Mouse (Mus musculus): Measurements from ENCODE around the gene Osbpl7.

DNA sequence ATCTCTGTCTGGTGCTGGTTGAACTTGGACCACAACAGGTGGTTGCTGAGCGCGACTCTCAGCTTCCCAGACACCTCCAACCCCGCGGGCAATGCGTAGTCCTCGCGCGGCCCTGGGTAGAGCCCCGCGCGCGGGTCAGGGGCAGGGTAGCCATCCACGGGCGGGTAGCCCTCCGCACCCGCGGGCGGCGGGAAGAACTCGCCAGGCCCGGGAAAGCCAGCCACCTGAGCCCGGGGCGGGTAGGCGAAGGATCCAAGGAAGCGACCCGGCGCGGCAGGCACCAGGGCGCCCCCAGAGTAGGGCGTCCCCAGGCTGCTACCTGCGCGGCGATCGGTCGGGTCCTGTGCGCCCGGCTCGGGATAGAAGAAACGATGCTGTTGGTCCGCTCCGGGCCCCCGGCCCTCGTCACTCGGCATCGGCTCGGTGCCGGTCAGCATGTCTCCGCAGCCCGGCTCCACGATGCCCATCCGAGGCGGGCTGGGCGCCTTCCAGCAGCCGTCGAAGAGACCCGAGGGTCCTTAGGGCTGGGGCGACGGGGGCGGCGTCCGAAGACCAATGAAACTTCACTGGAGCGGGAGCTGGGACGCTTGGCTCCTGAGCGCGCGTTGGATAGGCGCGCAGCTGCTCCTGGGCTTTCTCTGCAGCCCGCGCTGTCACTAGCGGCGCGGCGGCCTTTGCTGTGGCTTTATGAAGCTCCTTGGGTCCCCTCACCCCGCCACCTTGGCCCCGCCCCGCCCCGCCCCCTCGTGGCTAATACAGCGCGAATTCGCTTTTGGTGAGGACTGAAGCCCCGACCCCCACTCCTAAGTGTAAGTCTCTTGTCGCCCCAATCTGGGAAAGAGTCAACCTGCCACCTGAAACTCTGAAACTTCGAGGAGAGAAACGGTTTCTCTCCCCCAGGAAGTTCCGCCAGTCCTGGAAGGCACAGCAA lies 64.5 kb downstream of the Osbpl7 start, which contains the start of gene Tbx21:
- TF ChIP-seq CTCF (IDR thresholded peaks at IDR 0.05; ENCODE audit: low read depth, low read length) (no peak), POLR2A (IDR thresholded peaks at IDR 0.05; ENCODE audit: extremely low read depth, insufficient read depth, low read length) (no peak)
